Mouse (Mus musculus): ENCODE results near the gene Med12. TPM values are rescaled to one million over a fixed set of nuclear protein-coding genes. Genes with fewer than 3 reads are reported as not detected.

Gene Med12
- total RNA-seq, 2 experiments from 2014 or later = 15.0 to 19.7 TPM

Other genes starting within 250 kb of the Med12 start
- gene Tex11, start 214.4 kb upstream of the Med12 start, total RNA-seq (2021) = not detected
- gene Slc7a3, start 188.0 kb upstream of the Med12 start, total RNA-seq (2021) = under 1 TPM in 1 of 2 experiments, not detected in 1; 0.09 TPM
- gene Snx12, start 51.5 kb upstream of the Med12 start, total RNA-seq (2021) = 10 to 100 TPM; 37.3 to 41.3 TPM
- 10 to 100 TPM; 42.1 to 50.3 TPM for gene Foxo4, start 19.5 kb upstream of the Med12 start, total RNA-seq (2021)
- not detected for gene Gm614, start 10.0 kb upstream of the Med12 start, total RNA-seq (2021)
- gene Il2rg, start 5.8 kb upstream of the Med12 start, total RNA-seq (2021) = 1 to 10 TPM; 5.2 to 7.1 TPM
- gene Gm20489, start 5.0 kb upstream of the Med12 start, total RNA-seq (2021) = not detected
- under 1 TPM; 0.18 to 0.66 TPM for gene Nlgn3, start 25.1 kb downstream of the Med12 start, total RNA-seq (2021)
- 1 to 10 TPM in 1 of 2 experiments, under 1 TPM in 1; 0.38 to 2.5 TPM for gene Gjb1, start 102.3 kb downstream of the Med12 start, total RNA-seq (2021)
- 1 to 10 TPM; 8.6 to 8.8 TPM for gene Zmym3, start 146.8 kb downstream of the Med12 start, total RNA-seq (2021)
- gene Nono, start 155.3 kb downstream of the Med12 start, total RNA-seq (2021) = 10 to 100 TPM; 63.1 to 68.9 TPM
- 100 to 1,000 TPM; 459 to 479 TPM for gene Itgb1bp2, start 175.1 kb downstream of the Med12 start, total RNA-seq (2021)